Mouse (Mus musculus) liver, embryonic 16.5 days (tissue): ENCODE measurements around the gene Cnn2. TPM values are rescaled to one million over a fixed set of nuclear protein-coding genes. Genes with fewer than 3 reads are reported as not detected.

Experiments
- ATAC-seq: fragments of 200-750 bp; cut with Nextera tagmentation; 2 replicates; pipeline ENCODE4 v1.8.0; 2017; ENCODE audit warnings: low read depth, mild to moderate bottlenecking, moderate number of reproducible peaks, moderate library complexity
- H3K27ac ChIP-seq: fragments of 300-500 bp; sonication (generic); 2 replicates; pipeline ENCODE4 v1.5.1; 2014; ENCODE audit warnings: mild to moderate bottlenecking, low read length
- H3K27me3 ChIP-seq: fragments of 300-500 bp; sonication (generic); 2 replicates; pipeline ENCODE4 v1.6.1; 2014; ENCODE audit warnings: low read depth, low read length, mixed read lengths; ENCODE audit not compliant: control insufficient read depth, insufficient read depth
- H3K36me3 ChIP-seq: fragments of 300-500 bp; sonication (generic); 2 replicates; pipeline ENCODE4 v1.6.1; 2014; ENCODE audit warnings: mild to moderate bottlenecking; ENCODE audit not compliant: control insufficient read depth, insufficient read depth
- H3K4me1 ChIP-seq: fragments of 300-500 bp; sonication (generic); 2 replicates; pipeline ENCODE4 v1.6.1; 2014; ENCODE audit warnings: low read depth, low read length, mixed read lengths; ENCODE audit not compliant: control insufficient read depth
- H3K4me2 ChIP-seq: fragments of 300-500 bp; sonication (generic); 2 replicates; pipeline ENCODE4 v1.6.1; 2014; ENCODE audit warnings: low read depth, low read length, mixed read lengths
- H3K4me3 ChIP-seq: fragments of 300-500 bp; sonication (generic); 2 replicates; pipeline ENCODE4 v1.5.1; 2014; ENCODE audit warnings: low read depth, mild to moderate bottlenecking, low read length
- H3K9ac ChIP-seq: fragments of 300-500 bp; sonication (generic); 2 replicates; pipeline ENCODE4 v1.6.1; 2014; ENCODE audit warnings: low read depth, low read length
- H3K9me3 ChIP-seq: fragments of 300-500 bp; sonication (generic); replicated peaks from 2 replicates; pipeline ENCODE4 v1.6.1; 2016; ENCODE audit warnings: low read length; ENCODE audit not compliant: control insufficient read depth
- WGBS: fragments of 180-500 bp; shearing (Covaris S2); extraction: QIAGEN DNeasy Blood & Tissue Kit; methylation state at CpG from one replicate; pipeline ENCODE4 v1.1.7; 2014; ENCODE audit not compliant: insufficient replicate concordance; 5-methylcytosine and 5-hydroxymethylcytosine counted together
- polyA plus RNA-seq: library from polyadenylated mRNA; unstranded; fragments of >200 nt; fragmentation: Nextera tagmentation; extraction: Ambion mirVana; gene quantifications from 2 replicates; pipeline ENCODE4 v1.2.1, GENCODE M21; 2015

The Cnn2 gene
- polyA plus RNA-seq, 1 experiment from 2014 or later, result 44.9 TPM

GRCm38 (mm10) chr10:79991548-79991947 lies 3.2 kb downstream of the Cnn2 start:
- no peak overlapping the region for H3K4me2 ChIP-seq
- no peak overlapping the region for H3K27ac ChIP-seq
- no peak for ATAC-seq
- H3K36me3 ChIP-seq, result peaks cover 4% of the 10 kb centered on the region; the same call in 1 of the 2 replicates
- no peaks in the 10 kb centered on the region; the same call in 1 of the 2 replicates for H3K9me3 ChIP-seq
- 81% methylated on average over 6 of the region's 6 CpGs for WGBS
- peaks cover 28% of the 10 kb centered on the region for H3K27me3 ChIP-seq
- no peak overlapping the region for H3K9ac ChIP-seq
- peaks cover 41% of the 10 kb centered on the region for H3K4me1 ChIP-seq
- H3K4me3 ChIP-seq, result no peak overlapping the region

- 48% methylated on average over 16 of the region's 16 CpGs for WGBS
- peak overlapping the region; percentile 61 for H3K27ac ChIP-seq
- H3K9ac ChIP-seq, result peak overlapping the region; percentile 19; the same call in 1 of the 2 replicates
- peaks cover 6% of the 10 kb centered on the region for H3K27me3 ChIP-seq
- H3K36me3 ChIP-seq, result peaks cover 4% of the 10 kb centered on the region; the same call in 1 of the 2 replicates
- peak overlapping the region; percentile 17; the same call in 1 of the 2 replicates for H3K4me2 ChIP-seq
- ATAC-seq, result no peak
- no peak overlapping the region for H3K4me3 ChIP-seq
- peaks cover 24% of the 10 kb centered on the region for H3K4me1 ChIP-seq
- no peaks in the 10 kb centered on the region; the same call in 1 of the 2 replicates for H3K9me3 ChIP-seq
Measured at GRCm38 (mm10) chr10:79994397-79995115, 6.2 kb downstream of the Cnn2 start.

GRCm38 (mm10) chr10:79995636-79996035 lies 7.3 kb downstream of the Cnn2 start:
- no peak overlapping the region for H3K4me3 ChIP-seq
- WGBS, result 37% methylated on average over 1 of the region's 1 CpGs
- peak overlapping the region; percentile 34; the same call in 1 of the 2 replicates for H3K4me2 ChIP-seq
- no peak for ATAC-seq
- peaks cover 4% of the 10 kb centered on the region; the same call in 1 of the 2 replicates for H3K36me3 ChIP-seq
- H3K9me3 ChIP-seq, result no peaks in the 10 kb centered on the region; the same call in 1 of the 2 replicates
- H3K27ac ChIP-seq, result peak overlapping the region; percentile 31; the same call in 1 of the 2 replicates
- H3K4me1 ChIP-seq, result peaks cover 27% of the 10 kb centered on the region
- no peak overlapping the region for H3K9ac ChIP-seq
- no peaks in the 10 kb centered on the region for H3K27me3 ChIP-seq

GRCm38 (mm10) chr10:79996272-79997033 lies 8.1 kb downstream of the Cnn2 start, which contains the start of gene Abca7:
Gene Abca7, plus strand, starts transcription at chr10:79996494.
- peaks cover 4% of the 10 kb centered on the region; the same call in 1 of the 2 replicates for H3K36me3 ChIP-seq
- no peaks in the 10 kb centered on the region for H3K27me3 ChIP-seq
- H3K4me3 ChIP-seq, result peak within 1 kb of the TSS; percentile 83
- H3K4me2 ChIP-seq, result peak within 1 kb of the TSS; percentile 82
- ATAC-seq, result peak; percentile 88
- under 1% methylated on average over 34 of the region's 34 CpGs for WGBS
- peak within 1 kb of the TSS; percentile 81 for H3K9ac ChIP-seq
- no peaks in the 10 kb centered on the region; the same call in 1 of the 2 replicates for H3K9me3 ChIP-seq
- peak within 1 kb of the TSS; percentile 97 for H3K27ac ChIP-seq
- peaks cover 30% of the 10 kb centered on the region for H3K4me1 ChIP-seq

- Histone ChIP-seq H3K27me3 (no peaks in the 10 kb centered on the region), H3K4me2 (peak overlapping the region; percentile 82), H3K4me3 (peak overlapping the region; percentile 83), H3K4me1 (peaks cover 37% of the 10 kb centered on the region), H3K27ac (peak overlapping the region; percentile 97), H3K9me3 (no peaks in the 10 kb centered on the region), H3K36me3 (peaks cover 4% of the 10 kb centered on the region; the same call in 1 of the 2 replicates), H3K9ac (peak overlapping the region; percentile 81)
- peak; percentile 75 for ATAC-seq
- WGBS, result 2% methylated on average over 35 of the region's 35 CpGs
Measured at GRCm38 (mm10) chr10:79997034-79997760, 8.8 kb downstream of the Cnn2 start.

- no peaks in the 10 kb centered on the region for H3K9me3 ChIP-seq
- H3K27me3 ChIP-seq, result no peaks in the 10 kb centered on the region
- peak; percentile 23; the same call in 1 of the 2 replicates for ATAC-seq
- peak overlapping the region; percentile 81 for H3K9ac ChIP-seq
- 21% methylated on average over 15 of the region's 15 CpGs for WGBS
- peak overlapping the region; percentile 97 for H3K27ac ChIP-seq
- H3K36me3 ChIP-seq, result 0 out of 2 replicates have a peak, but pooled peaks cover 3% of the 10 kb centered on the region
- H3K4me2 ChIP-seq, result peak overlapping the region; percentile 82
- H3K4me3 ChIP-seq, result peak overlapping the region; percentile 83
- peaks cover 42% of the 10 kb centered on the region for H3K4me1 ChIP-seq
Measured at GRCm38 (mm10) chr10:79997819-79998218, 9.4 kb downstream of the Cnn2 start.

GRCm38 (mm10) chr10:80001945-80002344 lies 13.6 kb downstream of the Cnn2 start:
- H3K9me3 ChIP-seq, result no peaks in the 10 kb centered on the region
- H3K27me3 ChIP-seq, result no peaks in the 10 kb centered on the region
- peaks cover 8% of the 10 kb centered on the region for H3K36me3 ChIP-seq
- no peak overlapping the region for H3K27ac ChIP-seq
- no peak for ATAC-seq
- WGBS, result 90% methylated on average over 9 of the region's 9 CpGs
- H3K4me3 ChIP-seq, result no peak overlapping the region
- H3K4me2 ChIP-seq, result no peak overlapping the region
- H3K4me1 ChIP-seq, result peaks cover 42% of the 10 kb centered on the region
- no peak overlapping the region for H3K9ac ChIP-seq

GRCm38 (mm10) chr10:80002829-80003228 lies 14.4 kb downstream of the Cnn2 start:
- H3K4me3 ChIP-seq, result no peak overlapping the region
- 58% methylated on average over 21 of the region's 21 CpGs for WGBS
- H3K27me3 ChIP-seq, result no peaks in the 10 kb centered on the region
- ATAC-seq, result no peak
- H3K9me3 ChIP-seq, result no peaks in the 10 kb centered on the region
- no peak overlapping the region for H3K4me2 ChIP-seq
- H3K36me3 ChIP-seq, result peaks cover 14% of the 10 kb centered on the region
- H3K27ac ChIP-seq, result peak overlapping the region; percentile 45; the same call in 1 of the 2 replicates
- no peak overlapping the region for H3K9ac ChIP-seq
- H3K4me1 ChIP-seq, result peaks cover 39% of the 10 kb centered on the region
